In genomic region chr5:52051383-52052071, GRCm38 (mm10) we compare ENCODE assay signal across 9 mouse cellular contexts.
A peak's percentile ranks its signal among the peaks of the same experiment; 100 is the strongest.
DNase-seq lines count a peak whose midpoint lies in the region; ATAC-seq and TF ChIP-seq lines count a peak whose summit lies in the region.
"Had no signal": no experiment of that assay in that cellular context is flagged by ENCODE, and none has a peak within 500 bp of the region (broad histone marks: within the 10 kb centered on the region; RNA-seq: fewer than 3 reads in every experiment).

No protein-coding gene starts in this region.

- peaks cover 3% of the 10 kb centered on the region; the same call in 1 of the 2 replicates for H3K4me1 ChIP-seq in limb, embryonic 14.5 days (ENCODE audit: control insufficient read depth, insufficient read depth, low read length)
- H3K4me1 ChIP-seq in limb, embryonic 10.5 days: no peaks in the 10 kb centered on the region
- H3K4me1 ChIP-seq in intestine, embryonic 15.5 days (replicated peaks): no peaks in the 10 kb centered on the region
- H3K4me1 ChIP-seq: stomach, embryonic 15.5 days had no signal

- no peaks in the 10 kb centered on the region for H3K27me3 ChIP-seq in limb, embryonic 14.5 days (ENCODE audit: control insufficient read depth, insufficient read depth, low read length)
- H3K27me3 ChIP-seq in limb, embryonic 10.5 days (ENCODE audit: low read depth, poor library complexity, severe bottlenecking): no peaks in the 10 kb centered on the region
- H3K27me3 ChIP-seq in intestine, embryonic 15.5 days (replicated peaks): no peaks in the 10 kb centered on the region
- H3K27me3 ChIP-seq: stomach, embryonic 15.5 days had no signal

- no peaks in the 10 kb centered on the region for H3K9me3 ChIP-seq in limb, embryonic 14.5 days (ENCODE audit: control insufficient read depth, low read length)
- H3K9me3 ChIP-seq in limb, embryonic 10.5 days (replicated peaks): no peaks in the 10 kb centered on the region
- no peaks in the 10 kb centered on the region for H3K9me3 ChIP-seq in intestine, embryonic 15.5 days
- H3K9me3 ChIP-seq: stomach, embryonic 15.5 days had no signal

- H3K9ac ChIP-seq in limb, embryonic 14.5 days (ENCODE audit: low read depth, low read length, severe bottlenecking): no peak overlapping the region
- no peak overlapping the region for H3K9ac ChIP-seq in intestine, embryonic 15.5 days
- H3K9ac ChIP-seq: stomach, embryonic 15.5 days had no signal

- H3K4me3 ChIP-seq in limb, embryonic 14.5 days (replicated peaks; ENCODE audit: low read length): no peak overlapping the region
- no peak overlapping the region for H3K4me3 ChIP-seq in limb, embryonic 10.5 days
- no peak overlapping the region for H3K4me3 ChIP-seq in intestine, embryonic 15.5 days (replicated peaks)
- H3K4me3 ChIP-seq: stomach, embryonic 15.5 days had no signal

- H3K36me3 ChIP-seq in limb, embryonic 14.5 days (ENCODE audit: control insufficient read depth, insufficient read depth, low read length): no peaks in the 10 kb centered on the region
- no peaks in the 10 kb centered on the region for H3K36me3 ChIP-seq in limb, embryonic 10.5 days
- no peaks in the 10 kb centered on the region for H3K36me3 ChIP-seq in intestine, embryonic 15.5 days
- H3K36me3 ChIP-seq: stomach, embryonic 15.5 days had no signal

- peak; percentile 35 for DNase-seq in limb, embryonic 14.5 days (ENCODE audit: low spot score)
- DNase-seq in limb, embryonic 10.5 days (ENCODE audit: low spot score): no peak
- DNase-seq in cerebellum, postnatal 36 days: peak; percentile 35 to 37
- DNase-seq in right cerebral cortex, postnatal 14 days: peak; percentile 14
- DNase-seq in thymus, postnatal 10 days (ENCODE audit: low spot score in 2 of 2): no peak
- no peak for DNase-seq in adrenal gland, postnatal 14 days

- TF ChIP-seq POLR2A in limb, embryonic 14.5 days (IDR thresholded peaks at IDR 0.05; ENCODE audit: borderline replicate concordance, extremely low read depth, insufficient read depth, insufficient read length): no peak

- no peak overlapping the region for H3K27ac ChIP-seq in limb, embryonic 14.5 days (replicated peaks; ENCODE audit: low read depth, low read length)
- H3K27ac ChIP-seq in limb, embryonic 10.5 days: no peak overlapping the region
- no peak overlapping the region for H3K27ac ChIP-seq in intestine, embryonic 15.5 days
- H3K27ac ChIP-seq: stomach, embryonic 15.5 days had no signal

- WGBS in limb, embryonic 14.5 days: 57% methylated on average over 10 of the region's 10 CpGs
- WGBS in limb, embryonic 10.5 days: 75% methylated on average over 10 of the region's 10 CpGs
- 40% methylated on average over 10 of the region's 10 CpGs for WGBS in intestine, embryonic 15.5 days

- no peak for ATAC-seq in limb, embryonic 14.5 days (ENCODE audit: low FRiP score, low read depth)
- no peak for ATAC-seq in intestine, embryonic 15.5 days
- no peak for ATAC-seq in CD4-positive, CD25-positive, alpha-beta regulatory T cell, adult 4 months

- no peak overlapping the region for H3K4me2 ChIP-seq in limb, embryonic 14.5 days (replicated peaks; ENCODE audit: low read depth, low read length, severe bottlenecking)
- peak overlapping the region; percentile 30 for H3K4me2 ChIP-seq in intestine, embryonic 15.5 days (replicated peaks)
- H3K4me2 ChIP-seq: stomach, embryonic 15.5 days had no signal

Comparison
In these comparisons a context has a peak if more than half of its experiments do, and no peak if none do; other contexts are left out.
1. DNase-seq: peak in limb, embryonic 14.5 days (single experiment), cerebellum, postnatal 36 days (2 of 2) and right cerebral cortex, postnatal 14 days (single experiment); none in limb, embryonic 10.5 days (single experiment), thymus, postnatal 10 days (0 of 2) and adrenal gland, postnatal 14 days (single experiment).